Mouse (Mus musculus) bone marrow macrophage, adult 2 months (primary cell): ENCODE data around the gene Nudt2.

ENCODE experiments used
- CTCF ChIP-seq: IDR thresholded peaks from 2 replicates; pipeline ENCODE4 v1.5.1; 2012; ENCODE audit warnings: low read depth, mild to moderate bottlenecking, low read length, moderate library complexity
- POLR2A ChIP-seq: IDR thresholded peaks from 2 replicates; pipeline ENCODE4 v1.6.1; 2012; ENCODE audit warnings: mild to moderate bottlenecking, low read depth, low read length, borderline replicate concordance

- TF ChIP-seq CTCF (no peak), POLR2A (no peak)
These were observed 28.6 kb downstream of the Nudt2 start for GRCm38 (mm10) chr4:41493464-41494116.
